Mouse (Mus musculus): Measurements from ENCODE around the gene Rasgrp3. TPM values are rescaled to one million over a fixed set of nuclear protein-coding genes. Genes with fewer than 3 reads are reported as not detected.

Gene Rasgrp3
- total RNA-seq, 1 experiment from 2014 or later = 14.6 TPM

Other genes with a start within 250 kb of the Rasgrp3 start
- 13.4 to 25.5 TPM (median 19.4 TPM) in 3 replicates for gene Fam98a, start 116.0 kb downstream of the Rasgrp3 start, total RNA-seq (2017)

All from monocyte, adult 5-6 weeks (primary cell).